Mouse (Mus musculus) kidney, postnatal 36 days (tissue): ENCODE measurements around the gene Serpina1b.
"Not testable (repeated sequence)": the region's sequence is repeated elsewhere in the genome, so short reads cannot be mapped to it uniquely, and the experiment has no call there.

Source experiments
- DNase-seq, 2 experiments: peaks; one replicate each; pipeline ENCODE4 v3.0.0; 2021 to 2022; ENCODE audit warnings: mixed read lengths in 2 of 2

Gene Serpina1b

DNA sequence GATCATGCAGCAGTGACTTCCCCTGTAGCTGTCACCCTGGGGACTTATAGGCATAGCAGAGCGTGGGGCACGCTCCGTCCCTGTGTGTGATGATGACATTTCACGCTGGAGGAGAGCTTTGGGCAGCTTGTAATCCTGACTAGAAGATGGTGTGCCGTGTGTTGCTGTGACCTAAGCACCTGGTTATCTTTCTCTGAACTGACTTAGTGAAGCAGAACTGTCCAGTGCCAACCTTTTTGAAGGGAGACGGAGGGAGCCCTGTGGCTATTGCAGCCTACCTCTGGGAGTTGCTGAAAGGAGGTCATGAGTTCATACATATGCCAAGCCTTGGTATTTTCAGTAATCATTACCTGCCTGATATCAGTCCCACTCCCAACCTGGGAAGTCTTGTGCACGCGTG, 134.7 kb downstream of the Serpina1b start, which contains the start of gene Serpina1f:
Gene Serpina1f, minus strand, starts transcription at position 101 of the 400 bp plus-strand sequence.
- DNase-seq, result no peak

DNA sequence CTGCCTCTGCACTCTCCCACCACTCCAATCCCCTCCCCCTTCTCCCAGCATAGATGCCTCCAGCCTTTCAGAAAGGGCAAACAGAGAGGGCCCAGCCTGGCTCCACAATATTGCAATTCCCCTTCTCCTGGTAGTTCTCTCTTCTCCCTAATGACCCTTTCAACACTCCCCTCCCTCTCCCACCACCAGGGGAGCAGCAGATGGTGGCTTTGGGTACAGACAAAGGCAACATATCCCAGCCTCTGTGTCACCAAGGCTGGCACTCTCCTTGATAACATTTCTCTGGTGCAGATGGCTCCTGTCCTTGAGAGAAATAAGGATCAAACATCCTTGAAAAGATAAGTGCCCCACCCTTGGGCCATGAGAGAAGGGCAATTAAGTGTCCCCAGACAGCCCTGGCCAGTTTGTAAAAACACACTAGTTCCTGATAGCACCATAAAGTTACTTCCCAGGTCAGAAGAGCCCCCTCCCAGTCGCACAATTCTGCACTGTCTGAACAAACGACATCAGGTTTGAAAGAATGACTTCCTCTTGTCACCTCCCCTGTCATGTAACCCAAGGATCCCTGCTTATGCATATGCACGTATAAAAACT, 141.9 kb downstream of the Serpina1b start:
- DNase-seq, result no peak

- no peak for DNase-seq
Observed at GRCm38 (mm10) chr12:103687021-103687420, 143.2 kb downstream of the Serpina1b start.

DNA sequence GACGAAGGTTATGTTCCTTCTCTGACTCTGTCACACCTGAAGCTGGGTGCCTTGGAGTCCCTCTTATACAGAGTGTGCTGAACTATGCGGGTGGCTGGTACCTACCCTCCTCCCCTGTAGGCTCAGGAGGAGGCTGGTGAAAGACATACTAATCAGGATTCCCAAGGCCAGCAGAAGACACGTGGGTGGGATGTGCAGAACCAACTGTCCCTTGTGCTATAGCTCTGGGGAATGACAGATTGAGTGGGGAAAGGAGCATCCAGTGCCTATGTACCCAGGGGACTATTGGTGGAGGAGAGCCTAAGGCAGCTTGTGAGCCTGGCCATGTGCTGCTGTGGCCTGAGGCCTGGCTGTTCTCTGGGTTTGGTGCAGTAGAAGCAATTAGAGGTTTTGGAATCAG, 144.1 kb downstream of the Serpina1b start:
- no peak for DNase-seq

DNA sequence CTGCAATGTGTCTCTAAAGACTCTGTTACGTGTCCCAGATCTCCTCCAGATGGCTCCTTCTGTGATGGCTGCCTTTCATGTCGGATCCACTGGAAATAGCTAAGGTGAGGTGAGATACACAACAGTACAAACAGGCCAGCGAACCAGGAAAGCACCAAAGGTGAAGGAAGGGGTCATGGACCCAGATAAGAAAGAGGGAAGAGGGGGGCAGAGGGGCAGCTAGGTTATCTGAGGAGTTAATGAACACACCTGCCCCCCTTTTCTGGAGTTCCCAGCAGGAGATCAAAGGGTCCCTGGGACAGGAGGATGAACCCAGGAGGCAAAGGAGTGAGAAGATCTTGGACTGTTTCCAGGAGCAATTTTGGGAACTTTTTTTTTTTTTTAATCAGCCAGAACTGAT, 144.8 kb downstream of the Serpina1b start:
- no peak for DNase-seq

DNA sequence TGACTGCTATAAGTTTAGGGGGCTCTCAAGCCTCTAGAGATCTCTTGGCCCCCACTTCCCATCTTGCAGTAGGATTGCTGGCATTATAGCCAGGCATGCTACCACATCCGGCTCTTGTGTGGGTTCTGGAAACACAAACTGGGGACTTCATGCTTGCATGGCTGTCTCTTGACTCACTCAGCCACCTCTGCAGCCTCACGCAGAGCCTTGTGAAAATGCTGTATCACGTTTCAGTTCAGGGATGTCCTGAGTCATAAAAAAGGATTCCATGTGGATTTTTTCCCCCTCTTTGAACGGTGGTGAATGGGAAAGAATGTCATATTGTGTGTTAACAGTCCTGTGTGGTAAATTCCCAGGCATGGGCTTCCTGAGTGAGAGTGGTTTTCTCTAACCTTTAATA, 146.4 kb downstream of the Serpina1b start:
- DNase-seq, result no peak

DNA sequence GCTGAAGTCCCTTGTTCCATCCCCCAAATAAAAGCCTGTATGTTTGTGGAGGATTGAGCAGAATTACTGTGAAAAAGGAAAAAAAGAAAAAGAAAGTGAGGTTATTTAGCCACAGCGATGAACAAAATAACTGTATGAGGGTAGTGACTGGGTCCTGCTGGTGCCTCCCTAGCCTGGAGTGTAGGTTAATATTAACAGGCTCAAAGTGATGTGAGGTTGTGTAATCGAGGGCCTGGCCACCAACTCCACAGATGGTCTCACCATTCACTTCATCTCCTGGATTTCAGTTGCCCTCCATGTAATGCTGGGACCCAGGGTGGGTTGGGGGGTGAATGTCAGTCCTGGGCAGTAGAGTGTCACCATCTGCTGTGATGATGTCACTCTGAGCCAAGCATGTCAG, 148.4 kb downstream of the Serpina1b start:
- DNase-seq, result peak in 1 of 2 experiments; percentile 29

- DNase-seq, result no peak
Observed at GRCm38 (mm10) chr12:103681169-103681568, 149.0 kb downstream of the Serpina1b start.

GRCm38 (mm10) chr12:103679853-103680252, 150.3 kb downstream of the Serpina1b start:
- DNase-seq, result not testable (repeated sequence)
